Mouse (Mus musculus) heart, embryonic 11.5 days (tissue): ENCODE results near the gene Chtf18. TPM values are rescaled to one million over a fixed set of nuclear protein-coding genes. Genes with fewer than 3 reads are reported as not detected.
"Not testable (repeated sequence)": the region's sequence is repeated elsewhere in the genome, so short reads cannot be mapped to it uniquely, and the experiment has no call there.

ENCODE experiments used
- ATAC-seq: fragments of 200-750 bp; cut with Nextera tagmentation; replicated peaks from 2 replicates; pipeline ENCODE4 v1.8.0; 2017; ENCODE audit warnings: moderate library complexity; ENCODE audit not compliant: insufficient number of reproducible peaks, low FRiP score, low TSS enrichment
- H3K27ac ChIP-seq: fragments of 300-500 bp; sonication (generic); 2 replicates; pipeline ENCODE4 v1.5.1; 2014; ENCODE audit warnings: mild to moderate bottlenecking, low read depth, low read length
- H3K27me3 ChIP-seq: fragments of 300-500 bp; sonication (generic); 2 replicates; pipeline ENCODE4 v1.6.1; 2014; ENCODE audit warnings: mild to moderate bottlenecking, low read length, mixed read lengths; ENCODE audit not compliant: control insufficient read depth, insufficient read depth
- H3K36me3 ChIP-seq: fragments of 300-500 bp; sonication (generic); 2 replicates; pipeline ENCODE4 v1.6.1; 2014; ENCODE audit warnings: mild to moderate bottlenecking, low read length, moderate library complexity, mixed read lengths; ENCODE audit not compliant: control insufficient read depth, insufficient read depth
- H3K4me1 ChIP-seq: fragments of 300-500 bp; sonication (generic); 2 replicates; pipeline ENCODE4 v1.6.1; 2014; ENCODE audit warnings: low read length; ENCODE audit not compliant: control insufficient read depth, insufficient read depth
- H3K4me2 ChIP-seq: fragments of 300-500 bp; sonication (generic); 2 replicates; pipeline ENCODE4 v1.6.1; 2014; ENCODE audit warnings: mild to moderate bottlenecking, moderate library complexity
- H3K4me3 ChIP-seq: fragments of 300-500 bp; sonication (generic); 2 replicates; pipeline ENCODE4 v1.5.1; 2014; ENCODE audit warnings: low read depth, low read length
- H3K9ac ChIP-seq: fragments of 300-500 bp; sonication (generic); 2 replicates; pipeline ENCODE4 v1.6.1; 2014; ENCODE audit warnings: mild to moderate bottlenecking, low read depth, low read length, moderate library complexity
- H3K9me3 ChIP-seq: fragments of 300-500 bp; sonication (generic); replicated peaks from 2 replicates; pipeline ENCODE4 v1.6.1; 2016; ENCODE audit warnings: low read length; ENCODE audit not compliant: control insufficient read depth
- WGBS: fragments of 180-500 bp; shearing (Covaris S2); extraction: QIAGEN DNeasy Blood & Tissue Kit; methylation state at CpG from one replicate; pipeline ENCODE4 v1.1.7; 2014; ENCODE audit not compliant: insufficient replicate concordance; 5-methylcytosine and 5-hydroxymethylcytosine counted together
- polyA plus RNA-seq: library from polyadenylated mRNA; unstranded; fragments of >200 nt; fragmentation: Nextera tagmentation; extraction: Ambion mirVana; gene quantifications from 2 replicates; pipeline ENCODE4 v1.2.1, GENCODE M21; 2014

Gene Chtf18
- polyA plus RNA-seq, 1 experiment from 2014 or later, result 12.6 TPM

GRCm38 (mm10) chr17:25744311-25744710 is 17.1 kb upstream of the Chtf18 start:
- no peaks in the 10 kb centered on the region for H3K36me3 ChIP-seq
- H3K9me3 ChIP-seq, result no peaks in the 10 kb centered on the region
- H3K9ac ChIP-seq, result no peak overlapping the region
- WGBS, result 76% methylated on average over 10 of the region's 10 CpGs
- no peak overlapping the region for H3K27ac ChIP-seq
- ATAC-seq, result no peak
- no peak overlapping the region for H3K4me2 ChIP-seq
- H3K4me3 ChIP-seq, result no peak overlapping the region
- peaks cover 10% of the 10 kb centered on the region for H3K27me3 ChIP-seq
- no peaks in the 10 kb centered on the region for H3K4me1 ChIP-seq

- WGBS, result 88% methylated on average over 9 of the region's 9 CpGs
- no peak overlapping the region for H3K4me3 ChIP-seq
- H3K9me3 ChIP-seq, result no peaks in the 10 kb centered on the region
- H3K36me3 ChIP-seq, result no peaks in the 10 kb centered on the region
- no peak overlapping the region for H3K27ac ChIP-seq
- peaks cover 10% of the 10 kb centered on the region for H3K27me3 ChIP-seq
- no peaks in the 10 kb centered on the region for H3K4me1 ChIP-seq
- no peak for ATAC-seq
- no peak overlapping the region for H3K4me2 ChIP-seq
- no peak overlapping the region for H3K9ac ChIP-seq
These were observed 16.6 kb upstream of the Chtf18 start for GRCm38 (mm10) chr17:25743831-25744230.

DNA sequence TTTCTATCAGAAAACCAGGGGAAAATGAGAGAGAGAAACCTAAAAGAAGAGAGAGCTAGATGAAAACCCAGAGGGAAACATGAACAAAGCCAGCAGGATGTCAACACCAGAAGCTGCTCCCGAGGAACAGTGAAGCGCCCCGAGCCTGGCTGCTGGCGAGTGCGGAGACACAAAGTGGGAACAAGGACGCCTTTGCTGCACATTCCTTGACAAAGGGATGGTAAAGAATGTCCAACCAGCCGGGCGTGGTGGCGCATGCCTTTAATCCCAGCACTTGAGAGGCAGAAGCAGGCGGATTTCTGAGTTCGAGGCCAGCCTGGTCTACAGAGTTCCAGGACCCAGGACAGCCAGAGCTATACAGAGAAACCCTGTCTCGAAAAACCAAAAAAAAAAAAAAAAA is 14.3 kb upstream of the Chtf18 start:
- H3K4me1 ChIP-seq, H3K9me3 ChIP-seq, H3K36me3 ChIP-seq, H3K4me3 ChIP-seq, H3K4me2 ChIP-seq, ATAC-seq, H3K27ac ChIP-seq, H3K9ac ChIP-seq: not testable (repeated sequence)
- peaks cover 14% of the 10 kb centered on the region for H3K27me3 ChIP-seq
- WGBS, result 62% methylated on average over 12 of the region's 12 CpGs

DNA sequence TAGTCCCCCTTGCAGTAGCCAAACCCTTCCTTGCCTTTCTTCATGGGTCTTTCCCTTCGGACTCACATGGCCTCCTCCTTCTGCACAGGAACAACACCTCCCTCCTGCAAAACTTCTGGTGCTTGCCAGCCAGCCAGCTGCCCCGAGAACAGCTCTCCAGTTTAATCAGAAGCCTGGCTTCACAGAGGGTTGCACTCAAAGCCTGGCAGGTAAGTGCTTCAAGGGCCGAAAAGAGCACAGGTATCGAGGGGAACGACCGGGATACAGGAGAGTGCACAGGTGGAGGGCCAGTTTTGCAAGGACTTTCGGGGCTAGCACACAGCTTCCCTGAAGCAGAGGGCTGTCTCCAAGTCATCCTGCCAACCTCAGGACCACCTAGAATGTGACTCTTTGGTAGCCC is 11.6 kb upstream of the Chtf18 start:
- WGBS, result 75% methylated on average over 7 of the region's 7 CpGs
- Histone ChIP-seq H3K4me3 (no peak overlapping the region), H3K9ac (no peak overlapping the region), H3K9me3 (no peaks in the 10 kb centered on the region), H3K36me3 (no peaks in the 10 kb centered on the region), H3K4me2 (no peak overlapping the region), H3K27me3 (peaks cover 18% of the 10 kb centered on the region), H3K4me1 (no peaks in the 10 kb centered on the region), H3K27ac (no peak overlapping the region)
- no peak for ATAC-seq

DNA sequence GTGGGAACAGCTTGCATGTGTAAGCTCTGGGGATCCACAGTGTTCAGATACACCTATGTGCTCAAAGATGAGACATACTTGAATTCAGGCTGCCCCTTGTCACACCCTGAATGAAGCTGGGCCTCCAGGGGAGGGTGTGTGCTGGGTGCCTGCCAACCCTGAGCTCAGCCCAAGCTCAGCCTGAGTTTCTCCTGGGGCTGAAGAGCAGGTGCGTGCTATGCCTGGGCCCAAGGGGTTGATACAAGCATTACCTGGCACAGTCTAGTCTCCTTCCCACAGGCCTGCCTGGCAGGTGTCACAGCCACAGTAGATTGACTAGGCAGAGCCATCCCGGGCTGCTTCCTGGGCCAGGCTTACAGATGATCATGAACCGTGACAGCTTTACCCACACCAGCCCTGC is 8.5 kb upstream of the Chtf18 start, which contains the start of gene Mslnl:
Mslnl (plus strand) TSS at position 298 of the 400 bp plus-strand sequence.
- H3K4me1 ChIP-seq, result no peaks in the 10 kb centered on the region
- peaks cover 10% of the 10 kb centered on the region for H3K27me3 ChIP-seq
- 68% methylated on average over 3 of the region's 3 CpGs for WGBS
- no peak within 1 kb of the TSS for H3K9ac ChIP-seq
- no peak within 1 kb of the TSS for H3K4me2 ChIP-seq
- no peaks in the 10 kb centered on the region for H3K9me3 ChIP-seq
- no peak within 1 kb of the TSS for H3K4me3 ChIP-seq
- H3K27ac ChIP-seq, result no peak within 1 kb of the TSS
- no peak for ATAC-seq
- peaks cover 2% of the 10 kb centered on the region; the same call in 1 of the 2 replicates for H3K36me3 ChIP-seq

DNA sequence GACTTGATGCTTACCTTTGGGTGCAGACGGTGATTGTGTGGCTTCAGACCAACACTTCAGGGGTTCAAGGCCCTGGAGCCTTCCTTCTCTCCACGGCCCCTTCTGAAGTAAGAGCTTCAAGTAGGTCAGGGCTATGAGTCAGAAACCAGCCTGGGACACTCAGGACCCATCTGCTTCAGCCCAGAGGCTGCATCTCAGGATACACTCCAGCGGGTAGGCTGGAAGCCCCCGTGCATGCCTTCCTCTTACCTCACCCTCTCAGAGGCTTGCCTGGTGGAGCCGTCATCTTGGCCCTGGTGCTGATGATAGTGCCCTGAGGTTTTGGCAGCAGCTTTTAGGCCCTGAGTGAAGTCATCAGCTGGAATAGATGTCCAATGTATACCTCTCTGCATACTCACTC is 8.0 kb upstream of the Chtf18 start:
- Histone ChIP-seq H3K9me3 (no peaks in the 10 kb centered on the region), H3K9ac (no peak overlapping the region), H3K36me3 (peaks cover 4% of the 10 kb centered on the region; the same call in 1 of the 2 replicates), H3K27me3 (peaks cover 10% of the 10 kb centered on the region; the same call in 1 of the 2 replicates), H3K27ac (no peak overlapping the region), H3K4me2 (no peak overlapping the region), H3K4me1 (no peaks in the 10 kb centered on the region), H3K4me3 (no peak overlapping the region)
- 74% methylated on average over 5 of the region's 5 CpGs for WGBS
- ATAC-seq, result no peak

GRCm38 (mm10) chr17:25732082-25732481 is 4.9 kb upstream of the Chtf18 start:
- Histone ChIP-seq H3K4me3 (no peak overlapping the region), H3K9me3 (no peaks in the 10 kb centered on the region), H3K4me1 (peaks cover 10% of the 10 kb centered on the region), H3K36me3 (peaks cover 4% of the 10 kb centered on the region; the same call in 1 of the 2 replicates), H3K4me2 (no peak overlapping the region), H3K27me3 (peaks cover 5% of the 10 kb centered on the region; the same call in 1 of the 2 replicates), H3K27ac (no peak overlapping the region), H3K9ac (no peak overlapping the region)
- ATAC-seq, result no peak
- WGBS, result 14% methylated on average over 2 of the region's 2 CpGs

DNA sequence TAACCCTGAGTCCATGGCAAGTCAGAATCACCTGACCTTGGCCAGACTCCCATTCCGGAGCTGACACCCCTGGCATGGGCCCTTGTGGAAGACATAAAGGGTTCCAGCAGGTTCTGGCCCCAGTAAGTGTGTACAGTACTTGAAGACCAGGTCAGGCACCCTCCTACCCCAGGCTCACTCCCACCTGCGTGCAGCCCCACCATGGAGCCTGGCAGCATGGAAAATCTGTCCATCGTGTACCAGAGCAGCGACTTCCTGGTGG is 721 bp upstream of the Chtf18 start:
- no peak for ATAC-seq
- Histone ChIP-seq H3K4me3 (peak overlapping the region; percentile 60), H3K4me1 (peaks cover 18% of the 10 kb centered on the region), H3K27me3 (no peaks in the 10 kb centered on the region), H3K9me3 (no peaks in the 10 kb centered on the region), H3K4me2 (peak overlapping the region; percentile 97), H3K36me3 (peaks cover 4% of the 10 kb centered on the region; the same call in 1 of the 2 replicates), H3K9ac (peak overlapping the region; percentile 89), H3K27ac (0 out of 2 replicates have a peak overlapping the region, but pooled peaks have one; percentile 18)
- 21% methylated on average over 4 of the region's 4 CpGs for WGBS

- 81% methylated on average over 6 of the region's 6 CpGs for WGBS
- Histone ChIP-seq H3K36me3 (peaks cover 5% of the 10 kb centered on the region), H3K9ac (no peak overlapping the region), H3K4me3 (no peak overlapping the region), H3K4me1 (peaks cover 18% of the 10 kb centered on the region), H3K27me3 (no peaks in the 10 kb centered on the region), H3K9me3 (no peaks in the 10 kb centered on the region), H3K4me2 (no peak overlapping the region), H3K27ac (no peak overlapping the region)
- no peak for ATAC-seq
These were observed 2.0 kb downstream of the Chtf18 start for GRCm38 (mm10) chr17:25725264-25725663.
